Mouse (Mus musculus) T-cell, adult 66 days (primary cell): ENCODE data around the gene Hist1h2bp. TPM values are rescaled to one million over a fixed set of nuclear protein-coding genes. Genes with fewer than 3 reads are reported as not detected.

Experiments used
- total RNA-seq, 2 experiments: library from RNA; stranded (reverse); gene quantifications; 3 replicates in 1 of 2; 4 replicates in 1 of 2; pipeline ENCODE4 v1.2.4; 2023

Hist1h2bp gene
- total RNA-seq = 10 to 100 TPM; 22.1 to 55.1 TPM

DNA sequence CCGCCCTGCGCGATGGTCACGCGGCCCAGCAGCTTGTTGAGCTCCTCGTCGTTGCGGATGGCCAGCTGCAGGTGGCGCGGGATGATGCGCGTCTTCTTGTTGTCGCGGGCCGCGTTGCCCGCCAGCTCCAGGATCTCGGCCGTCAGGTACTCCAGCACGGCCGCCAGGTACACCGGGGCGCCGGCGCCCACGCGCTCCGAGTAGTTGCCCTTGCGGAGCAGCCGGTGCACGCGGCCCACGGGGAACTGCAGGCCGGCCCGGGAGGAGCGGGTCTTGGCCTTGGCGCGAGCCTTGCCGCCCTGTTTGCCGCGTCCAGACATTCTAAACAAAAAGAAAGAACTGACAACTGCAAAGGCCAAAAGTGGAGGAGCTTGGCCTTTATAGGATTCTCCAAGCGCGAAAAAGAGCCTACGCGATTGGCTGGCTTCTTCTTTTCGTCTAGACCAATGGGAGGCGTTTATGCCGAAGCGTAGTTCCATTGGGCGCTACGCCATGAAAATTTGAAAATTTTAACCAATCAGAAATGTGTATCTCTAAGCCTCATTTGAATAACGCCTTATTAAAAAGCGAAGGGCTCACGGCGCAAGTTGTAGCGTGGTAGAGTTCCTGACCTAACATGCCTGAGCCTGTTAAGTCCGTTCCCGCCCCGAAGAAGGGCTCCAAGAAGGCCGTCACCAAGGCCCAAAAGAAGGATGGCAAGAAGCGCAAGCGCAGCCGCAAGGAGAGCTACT, at the start of gene Hist1h2bp, which contains the start of gene Hist1h2an:
Gene Hist1h2bp (plus strand): TSS at position 563 of the 731 bp plus-strand sequence.
Gene Hist1h2an (minus strand): TSS at position 320 of the 731 bp plus-strand sequence.

DNA sequence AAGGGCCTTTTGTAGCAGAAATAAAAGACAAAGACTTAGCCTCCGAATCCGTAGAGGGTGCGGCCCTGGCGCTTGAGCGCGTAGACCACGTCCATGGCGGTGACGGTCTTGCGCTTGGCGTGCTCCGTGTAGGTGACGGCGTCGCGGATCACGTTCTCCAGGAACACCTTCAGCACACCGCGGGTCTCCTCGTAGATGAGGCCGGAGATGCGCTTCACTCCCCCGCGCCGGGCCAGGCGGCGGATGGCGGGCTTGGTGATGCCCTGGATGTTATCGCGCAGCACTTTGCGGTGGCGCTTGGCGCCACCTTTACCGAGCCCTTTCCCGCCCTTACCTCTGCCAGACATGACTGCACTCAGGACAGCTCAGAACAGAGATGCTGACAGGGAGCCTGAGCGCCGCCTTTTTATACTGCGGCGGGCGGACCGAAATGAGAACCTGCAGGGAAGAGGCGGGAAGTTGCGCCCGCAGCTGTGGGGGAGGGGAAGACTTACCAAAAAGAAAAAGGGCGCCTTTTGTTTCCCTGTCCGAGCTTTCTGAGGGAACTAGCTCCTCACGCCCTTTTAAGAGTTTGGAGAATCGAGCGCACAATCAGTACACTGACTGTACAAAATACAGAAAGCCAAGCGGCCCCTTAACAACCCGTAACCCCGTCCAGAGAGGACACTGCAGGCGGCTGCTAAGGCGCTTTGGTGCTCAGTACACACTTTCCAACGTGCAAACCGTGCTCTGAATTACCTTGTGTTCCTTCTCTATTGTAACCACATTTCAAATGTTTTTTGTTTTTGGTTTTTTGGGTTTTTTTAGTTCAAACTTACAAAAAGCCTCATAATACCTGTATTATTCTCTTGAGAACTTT, 36.9 kb upstream of the Hist1h2bp start, which contains the start of gene Hist1h4k:
Gene Hist1h4k (minus strand): TSS at position 347 of the 859 bp plus-strand sequence.

DNA sequence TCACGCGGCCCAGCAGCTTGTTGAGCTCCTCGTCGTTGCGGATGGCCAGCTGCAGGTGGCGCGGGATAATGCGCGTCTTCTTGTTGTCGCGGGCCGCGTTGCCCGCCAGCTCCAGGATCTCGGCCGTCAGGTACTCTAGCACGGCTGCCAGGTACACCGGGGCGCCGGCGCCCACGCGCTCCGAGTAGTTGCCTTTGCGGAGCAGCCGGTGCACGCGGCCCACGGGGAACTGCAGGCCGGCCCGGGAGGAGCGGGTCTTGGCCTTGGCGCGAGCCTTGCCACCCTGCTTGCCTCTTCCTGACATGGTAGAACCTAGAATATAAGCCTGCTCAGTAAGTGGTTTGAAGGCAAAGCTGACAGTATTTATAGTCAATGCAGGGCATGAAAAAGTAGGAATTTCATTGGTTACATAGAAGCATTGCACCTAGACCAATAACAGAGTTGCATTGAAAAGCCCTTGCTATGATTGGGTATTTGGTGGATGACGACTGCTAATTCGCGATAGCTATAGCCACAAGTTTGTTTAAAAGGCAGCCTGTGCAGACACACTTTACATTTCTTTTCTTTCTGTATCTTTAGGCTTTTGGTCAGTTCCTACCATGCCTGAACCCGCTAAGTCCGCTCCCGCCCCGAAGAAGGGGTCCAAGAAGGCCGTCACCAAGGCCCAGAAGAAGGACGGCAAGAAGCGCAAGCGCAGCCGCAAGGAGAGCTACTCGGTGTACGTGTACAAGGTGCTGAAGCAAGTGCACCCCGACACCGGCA, 33.6 kb upstream of the Hist1h2bp start, which contains the start of the genes Hist1h2ak and Hist1h2bn:
Gene Hist1h2ak (minus strand): TSS at position 304 of the 762 bp plus-strand sequence.
Gene Hist1h2bn (plus strand): TSS at position 600 of the 762 bp plus-strand sequence.

DNA sequence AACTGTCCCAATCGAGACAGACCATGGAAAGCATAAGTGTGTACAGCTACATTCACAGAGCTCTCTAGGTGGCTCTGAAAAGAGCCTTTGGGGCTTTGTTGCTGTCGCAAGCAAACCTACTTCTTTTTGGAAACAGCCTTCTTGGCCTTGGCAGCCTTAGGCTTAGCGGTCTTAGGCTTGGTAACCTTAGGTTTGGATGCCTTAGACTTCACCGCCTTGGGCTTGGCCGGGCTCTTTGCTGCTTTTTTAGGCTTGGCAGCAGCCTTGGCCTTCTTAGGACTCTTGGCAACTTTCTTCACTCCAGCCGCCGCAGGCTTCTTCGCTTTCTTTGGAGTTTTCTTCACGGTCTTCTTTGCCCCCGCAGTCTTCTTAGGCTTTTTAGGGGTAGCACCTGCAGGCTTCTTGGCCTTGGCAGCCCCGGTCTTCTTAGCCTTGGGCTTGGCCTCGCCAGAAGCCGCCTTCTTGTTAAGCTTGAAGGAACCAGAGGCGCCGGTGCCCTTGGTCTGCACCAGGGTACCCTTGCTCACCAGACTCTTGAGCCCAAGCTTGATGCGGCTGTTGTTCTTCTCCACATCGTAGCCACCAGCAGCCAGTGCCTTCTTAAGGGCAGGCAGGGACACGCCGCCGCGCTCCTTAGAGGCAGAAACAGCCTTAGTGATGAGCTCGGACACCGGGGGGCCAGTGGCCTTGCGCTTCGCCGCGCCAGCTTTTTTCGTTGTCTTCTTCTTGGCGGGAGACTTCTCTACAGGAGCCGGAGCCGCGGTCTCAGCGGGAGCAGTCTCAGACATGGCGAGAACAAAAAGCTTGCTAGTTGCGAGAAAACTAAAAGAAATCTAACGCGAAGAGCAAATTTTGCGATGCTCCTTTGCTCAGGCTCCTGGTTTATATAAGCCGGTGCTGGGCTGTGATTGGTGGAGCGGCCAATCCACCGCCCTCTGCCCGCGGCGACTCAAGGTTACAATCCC, 7.2 kb upstream of the Hist1h2bp start, which contains the start of gene Hist1h1b:
Gene Hist1h1b (minus strand): TSS at position 859 of the 965 bp plus-strand sequence.

DNA sequence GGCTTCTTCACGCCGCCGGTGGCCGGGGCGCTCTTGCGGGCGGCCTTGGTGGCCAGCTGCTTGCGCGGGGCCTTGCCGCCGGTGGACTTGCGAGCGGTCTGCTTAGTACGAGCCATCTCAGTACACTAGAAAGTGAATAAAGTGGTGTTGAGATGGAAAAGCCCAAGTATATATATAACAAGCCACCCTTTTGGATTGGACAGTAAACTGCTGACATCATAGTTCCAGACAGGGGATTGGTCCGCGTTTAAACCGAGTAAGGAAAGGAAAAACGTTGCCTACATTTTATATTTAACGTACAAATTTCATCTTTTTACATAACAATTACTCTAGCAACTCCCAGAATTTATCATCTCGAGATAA, 4.0 kb upstream of the Hist1h2bp start, which contains the start of gene Hist1h3i:
Gene Hist1h3i (minus strand): TSS at position 116 of the 363 bp plus-strand sequence.

DNA sequence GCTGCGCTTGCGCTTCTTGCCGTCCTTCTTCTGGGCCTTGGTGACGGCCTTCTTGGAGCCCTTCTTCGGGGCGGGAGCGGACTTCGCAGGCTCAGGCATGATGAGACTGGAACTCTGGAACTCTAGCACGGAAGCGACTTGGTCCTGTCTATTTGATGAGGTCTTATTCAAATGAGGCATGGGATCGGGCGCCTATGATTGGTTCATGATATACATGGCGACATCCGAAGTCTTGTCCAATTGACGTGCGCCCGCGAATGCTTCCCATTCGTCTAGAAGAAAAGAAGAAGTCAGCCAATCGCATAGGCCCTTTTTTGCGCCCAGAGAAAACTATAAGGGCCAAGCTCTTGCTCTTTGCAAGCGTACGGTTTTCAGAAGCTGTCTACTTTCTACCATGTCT, 22.8 kb downstream of the Hist1h2bp start, which contains the start of the genes Hist1h2bq and Hist1h2ao:
Gene Hist1h2bq (minus strand): TSS at position 125 of the 400 bp plus-strand sequence.
Gene Hist1h2ao (plus strand): TSS at position 393 of the 400 bp plus-strand sequence.

DNA sequence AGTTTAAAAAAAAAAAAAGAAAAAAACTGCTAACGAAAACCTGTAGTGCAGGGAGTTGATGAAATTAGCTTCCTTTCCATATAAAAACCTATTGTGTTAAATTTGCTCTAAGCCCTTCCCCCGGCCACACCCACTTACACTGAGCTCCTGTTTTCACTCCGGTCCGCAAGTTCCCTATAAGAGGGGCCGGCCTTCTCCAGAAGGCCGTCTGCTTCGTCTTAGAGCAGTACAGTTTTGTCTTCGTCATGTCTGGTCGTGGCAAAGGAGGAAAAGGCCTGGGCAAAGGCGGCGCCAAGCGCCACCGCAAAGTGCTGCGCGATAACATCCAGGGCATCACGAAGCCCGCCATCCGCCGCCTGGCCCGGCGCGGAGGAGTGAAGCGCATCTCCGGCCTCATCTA, 24.3 kb downstream of the Hist1h2bp start, which contains the start of gene Hist1h4m:
Gene Hist1h4m (plus strand): TSS at position 208 of the 400 bp plus-strand sequence.

DNA sequence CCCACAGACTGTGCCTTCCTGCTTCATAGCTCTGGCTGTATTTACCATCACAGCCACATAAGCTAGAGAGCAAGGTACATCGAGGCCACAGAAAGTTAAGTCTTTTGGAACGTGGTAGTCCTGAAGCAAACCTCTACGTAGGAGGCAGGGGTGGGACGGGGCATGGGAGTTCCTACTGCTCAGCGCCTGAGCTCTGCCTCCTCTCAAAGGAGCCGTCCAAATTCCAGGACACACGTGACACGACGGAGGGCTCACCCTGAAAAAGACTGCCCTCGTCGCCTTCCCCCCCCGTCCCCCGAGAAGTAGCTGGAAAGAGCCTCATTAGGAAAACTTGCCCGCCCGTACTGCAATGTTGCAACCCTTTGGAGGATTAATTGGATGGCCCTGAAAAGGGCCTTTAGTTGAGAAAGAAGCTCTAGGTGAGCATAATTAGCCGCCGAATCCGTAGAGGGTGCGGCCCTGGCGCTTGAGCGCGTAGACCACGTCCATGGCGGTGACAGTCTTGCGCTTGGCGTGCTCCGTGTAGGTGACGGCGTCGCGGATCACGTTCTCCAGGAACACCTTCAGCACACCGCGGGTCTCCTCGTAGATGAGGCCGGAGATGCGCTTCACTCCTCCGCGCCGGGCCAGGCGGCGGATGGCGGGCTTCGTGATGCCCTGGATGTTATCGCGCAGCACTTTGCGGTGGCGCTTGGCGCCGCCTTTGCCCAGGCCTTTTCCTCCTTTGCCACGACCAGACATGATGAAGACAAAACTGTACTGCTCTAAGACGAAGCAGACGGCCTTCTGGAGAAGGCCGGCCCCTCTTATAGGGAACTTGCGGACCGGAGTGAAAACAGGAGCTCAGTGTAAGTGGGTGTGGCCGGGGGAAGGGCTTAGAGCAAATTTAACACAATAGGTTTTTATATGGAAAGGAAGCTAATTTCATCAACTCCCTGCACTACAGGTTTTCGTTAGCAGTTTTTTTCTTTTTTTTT, 44.4 kb downstream of the Hist1h2bp start, which contains the start of gene Hist1h4n:
Gene Hist1h4n (minus strand): TSS at position 779 of the 977 bp plus-strand sequence.

GRCm38 (mm10) chr13:21833461-21833860, 46.2 kb downstream of the Hist1h2bp start, which contains the start of the genes Hist1h2ap and Hist1h2br:
Gene Hist1h2ap, minus strand, starts transcription at chr13:21833507.
Gene Hist1h2br, plus strand, starts transcription at chr13:21833743.

Other genes starting within 250 kb of the Hist1h2bp start
- gene Olfr1366, start 244.7 kb upstream of the Hist1h2bp start, total RNA-seq = not detected
- gene Olfr1535, start 227.6 kb upstream of the Hist1h2bp start, total RNA-seq = not detected
- not detected for gene Olfr1364, start 205.7 kb upstream of the Hist1h2bp start, total RNA-seq
- not detected for gene Olfr1362, start 173.4 kb upstream of the Hist1h2bp start, total RNA-seq
- not detected for gene Olfr11, start 144.9 kb upstream of the Hist1h2bp start, total RNA-seq
- gene Olfr1361, start 124.1 kb upstream of the Hist1h2bp start, total RNA-seq = not detected
- gene Olfr1360, start 110.1 kb upstream of the Hist1h2bp start, total RNA-seq = not detected
- gene Olfr1359, start 89.3 kb upstream of the Hist1h2bp start, total RNA-seq = not detected
- gene Hist1h2bl, start 71.3 kb upstream of the Hist1h2bp start, total RNA-seq = 100 to 1,000 TPM in 1 of 2 experiments, 10 to 100 TPM in 1; 41.0 to 101 TPM
- 10 to 100 TPM; 69.0 to 85.5 TPM for gene Hist1h2ai, start 71.0 kb upstream of the Hist1h2bp start, total RNA-seq
- 100 to 1,000 TPM in 1 of 2 experiments, 10 to 100 TPM in 1; 63.3 to 163 TPM for gene Hist1h3h, start 69.8 kb upstream of the Hist1h2bp start, total RNA-seq
- 10 to 100 TPM in 1 of 2 experiments, 1 to 10 TPM in 1; 9.3 to 35.0 TPM for gene Hist1h2bm, start 65.4 kb upstream of the Hist1h2bp start, total RNA-seq
- gene Hist1h4j, start 52.4 kb upstream of the Hist1h2bp start, total RNA-seq = 10 to 100 TPM in 1 of 2 experiments, 1 to 10 TPM in 1; 9.9 to 32.0 TPM
- 100 to 1,000 TPM; 339 to 539 TPM for gene Hist1h4k, start 37.0 kb upstream of the Hist1h2bp start, total RNA-seq
- gene Hist1h2ak, start 33.6 kb upstream of the Hist1h2bp start, total RNA-seq = 10 to 100 TPM; 34.6 to 52.1 TPM
- 100 to 1,000 TPM in 1 of 2 experiments, 10 to 100 TPM in 1; 62.8 to 108 TPM for gene Hist1h2bn, start 33.3 kb upstream of the Hist1h2bp start, total RNA-seq
- 10 to 100 TPM; 20.5 to 68.4 TPM for gene Hist1h1b, start 6.8 kb upstream of the Hist1h2bp start, total RNA-seq
- 100 to 1,000 TPM in 1 of 2 experiments, 10 to 100 TPM in 1; 89.3 to 207 TPM for gene Hist1h3i, start 4.1 kb upstream of the Hist1h2bp start, total RNA-seq
- gene Hist1h2an, start 243 bp upstream of the Hist1h2bp start, total RNA-seq = 10 to 100 TPM in 1 of 2 experiments, 1 to 10 TPM in 1; 8.2 to 18.6 TPM
- 100 to 1,000 TPM in 1 of 2 experiments, 10 to 100 TPM in 1; 85.1 to 138 TPM for gene Hist1h2bq, start 22.7 kb downstream of the Hist1h2bp start, total RNA-seq
- 100 to 1,000 TPM; 104 to 232 TPM for gene Hist1h2ao, start 23.0 kb downstream of the Hist1h2bp start, total RNA-seq
- 100 to 1,000 TPM; 266 to 341 TPM for gene Hist1h4m, start 24.3 kb downstream of the Hist1h2bp start, total RNA-seq
- gene Hist1h4n, start 44.7 kb downstream of the Hist1h2bp start, total RNA-seq = 100 to 1,000 TPM in 1 of 2 experiments, 10 to 100 TPM in 1; 17.4 to 191 TPM
- gene Hist1h2ap, start 46.0 kb downstream of the Hist1h2bp start, total RNA-seq = 10 to 100 TPM; 52.5 to 94.4 TPM
- 100 to 1,000 TPM in 1 of 2 experiments, 10 to 100 TPM in 1; 85.9 to 136 TPM for gene Hist1h2br, start 46.3 kb downstream of the Hist1h2bp start, total RNA-seq
- gene Zfp184, start 157.6 kb downstream of the Hist1h2bp start, total RNA-seq = under 1 TPM; 0.36 to 0.67 TPM
- not detected for gene Pom121l2, start 193.7 kb downstream of the Hist1h2bp start, total RNA-seq
- under 1 TPM in 1 of 2 experiments, not detected in 1; 0.93 TPM for gene Prss16, start 222.3 kb downstream of the Hist1h2bp start, total RNA-seq
- 10 to 100 TPM in 1 of 2 experiments, 1 to 10 TPM in 1; 9.5 to 83.4 TPM for gene Hist1h2ah, start 248.1 kb downstream of the Hist1h2bp start, total RNA-seq
- 100 to 1,000 TPM in 1 of 2 experiments, 10 to 100 TPM in 1; 47.4 to 137 TPM for gene Hist1h2bk, start 248.4 kb downstream of the Hist1h2bp start, total RNA-seq